In genomic region chr11:117658974-117659373, GRCm38 (mm10) we compare ENCODE assay signal across 8 mouse cellular contexts. TPM values are rescaled to one million over a fixed set of nuclear protein-coding genes. Genes with fewer than 3 reads are reported as not detected.
A peak's percentile ranks its signal among the peaks of the same experiment; 100 is the strongest.
DNase-seq lines count a peak whose midpoint lies in the region; ATAC-seq and TF ChIP-seq lines count a peak whose summit lies in the region.

No protein-coding gene starts in this region.

- DNase-seq in heart, postnatal 0 days (ENCODE audit: low spot score) = peak; percentile 46
- DNase-seq in 3134 (ENCODE audit: extremely low read depth, insufficient read length, low spot score) = peak; percentile 10
- DNase-seq in cerebellum, adult 9-11 months = peak; percentile 36
- peak; percentile 27 to 30 for DNase-seq in left cerebral cortex, postnatal 36 days (ENCODE audit: low spot score in 2 of 2)
- DNase-seq in thymus, postnatal 14 days = no peak
- DNase-seq in thymus, adult 18-20 months = no peak
- DNase-seq in gastrocnemius, postnatal 25 days = no peak

- H3K4me3 ChIP-seq in heart, postnatal 0 days (ENCODE audit: low read depth, low read length) = no peak overlapping the region
- no peak overlapping the region for H3K4me3 ChIP-seq in heart, embryonic 11.5 days (ENCODE audit: low read depth, low read length)

- intact Hi-C loops in left cerebral cortex, postnatal 36 days (cut with DNase I) = no loop called here

- no peak for ATAC-seq in heart, postnatal 0 days (ENCODE audit: insufficient read depth, low read depth)
- ATAC-seq in heart, embryonic 11.5 days (replicated peaks; ENCODE audit: insufficient number of reproducible peaks, low FRiP score, low TSS enrichment) = no peak

- H3K4me1 ChIP-seq in heart, postnatal 0 days (ENCODE audit: control insufficient read depth, insufficient read depth) = peaks cover 35% of the 10 kb centered on the region
- peaks cover 19% of the 10 kb centered on the region for H3K4me1 ChIP-seq in heart, embryonic 11.5 days (ENCODE audit: control insufficient read depth, insufficient read depth, low read length)

- H3K27ac ChIP-seq in heart, postnatal 0 days (ENCODE audit: low read depth) = no peak overlapping the region
- no peak overlapping the region for H3K27ac ChIP-seq in heart, embryonic 11.5 days (ENCODE audit: low read depth, low read length)

- no peaks in the 10 kb centered on the region for H3K9me3 ChIP-seq in heart, postnatal 0 days (replicated peaks; ENCODE audit: control insufficient read depth, low read length)
- H3K9me3 ChIP-seq in heart, embryonic 11.5 days (replicated peaks; ENCODE audit: control insufficient read depth, low read length) = no peaks in the 10 kb centered on the region

- no peaks in the 10 kb centered on the region for H3K36me3 ChIP-seq in heart, postnatal 0 days (replicated peaks; ENCODE audit: control insufficient read depth, insufficient read depth, low read length)
- no peaks in the 10 kb centered on the region for H3K36me3 ChIP-seq in heart, embryonic 11.5 days (ENCODE audit: control insufficient read depth, insufficient read depth, low read length)

- H3K4me2 ChIP-seq in heart, postnatal 0 days (ENCODE audit: low read depth, low read length) = no peak overlapping the region
- no peak overlapping the region for H3K4me2 ChIP-seq in heart, embryonic 11.5 days

- no peak for TF ChIP-seq CTCF in heart, postnatal 0 days (IDR thresholded peaks at IDR 0.05; ENCODE audit: low read depth)

- WGBS in heart, postnatal 0 days = 31% methylated on average over 4 of the region's 4 CpGs
- 73% methylated on average over 4 of the region's 4 CpGs for WGBS in heart, embryonic 11.5 days (ENCODE audit: insufficient replicate concordance)

- TF ChIP-seq EP300 in heart, postnatal 0 days (IDR thresholded peaks at IDR 0.05; ENCODE audit: low read depth) = no peak

- no peak overlapping the region for H3K9ac ChIP-seq in heart, postnatal 0 days (replicated peaks; ENCODE audit: low read depth, low read length)
- H3K9ac ChIP-seq in heart, embryonic 11.5 days (ENCODE audit: low read depth, low read length) = no peak overlapping the region

- no peaks in the 10 kb centered on the region for H3K27me3 ChIP-seq in heart, postnatal 0 days (ENCODE audit: control insufficient read depth, insufficient read depth, low read length)
- H3K27me3 ChIP-seq in heart, embryonic 11.5 days (ENCODE audit: control insufficient read depth, insufficient read depth, low read length) = no peaks in the 10 kb centered on the region

RNA-seq across cellular contexts. Expression of gene Tnrc6c, which starts 4.9 kb away (rescaled TPM):
- 24.2 and 24.4 TPM in 2 replicates for total RNA-seq in heart, postnatal 0 days (2014; rRNA removed; ENCODE audit: low replicate concordance)
- polyA plus RNA-seq in heart, postnatal 0 days (2015; fragmentation: Nextera tagmentation; extraction: Ambion mirVana) = 6.2 and 6.8 TPM in 2 replicates
- polyA plus RNA-seq in heart, embryonic 11.5 days (2014; fragmentation: Nextera tagmentation; extraction: Ambion mirVana) = 7.0 and 8.1 TPM in 2 replicates
- 10 to 100 TPM; 47.7 to 65.3 TPM for total RNA-seq in left cerebral cortex, postnatal 36 days (2021)
- 10 to 100 TPM; 17.2 to 18.2 TPM for total RNA-seq in gastrocnemius, postnatal 25 days (2021)

Comparison
In these comparisons a context has a peak if more than half of its experiments do, and no peak if none do; other contexts are left out.
1. DNase-seq: peak in heart, postnatal 0 days (single experiment), 3134 (single experiment), cerebellum, adult 9-11 months (single experiment) and left cerebral cortex, postnatal 36 days (2 of 2); none in thymus, postnatal 14 days (single experiment), thymus, adult 18-20 months (0 of 2) and gastrocnemius, postnatal 25 days (single experiment).